Mouse (Mus musculus) stomach, postnatal 0 days (tissue): ENCODE measurements around the gene Tsr1.

Experiments used
- CTCF ChIP-seq: IDR thresholded peaks from 2 replicates; pipeline ENCODE4 v1.5.1; 2016; ENCODE audit warnings: antibody characterized with exemption, low read depth, mild to moderate bottlenecking, moderate library complexity
- EP300 ChIP-seq: optimal IDR thresholded peaks from 2 replicates; pipeline ENCODE3; 2016; ENCODE audit warnings: antibody characterized with exemption

- TF ChIP-seq EP300 (no peak), CTCF (no peak)
Observed at GRCm38 (mm10) chr11:74957600-74957999, 59.7 kb downstream of the Tsr1 start.
